Mouse (Mus musculus): Measurements from ENCODE around the gene Rrnad1.

Gene Rrnad1

GRCm38 (mm10) chr3:87930078-87930795, at the start of gene Rrnad1, which contains the start of gene Isg20l2:
Rrnad1 (minus strand) TSS chr3:87930717.
Isg20l2 (plus strand) TSS chr3:87930314.
- peak; percentile 95 for DNase-seq (ENCODE audit: low spot score in 2 of 2)

- no peak for DNase-seq (ENCODE audit: low spot score in 2 of 2)
Measured at GRCm38 (mm10) chr3:87980085-87980484, 49.6 kb upstream of the Rrnad1 start.

DNA sequence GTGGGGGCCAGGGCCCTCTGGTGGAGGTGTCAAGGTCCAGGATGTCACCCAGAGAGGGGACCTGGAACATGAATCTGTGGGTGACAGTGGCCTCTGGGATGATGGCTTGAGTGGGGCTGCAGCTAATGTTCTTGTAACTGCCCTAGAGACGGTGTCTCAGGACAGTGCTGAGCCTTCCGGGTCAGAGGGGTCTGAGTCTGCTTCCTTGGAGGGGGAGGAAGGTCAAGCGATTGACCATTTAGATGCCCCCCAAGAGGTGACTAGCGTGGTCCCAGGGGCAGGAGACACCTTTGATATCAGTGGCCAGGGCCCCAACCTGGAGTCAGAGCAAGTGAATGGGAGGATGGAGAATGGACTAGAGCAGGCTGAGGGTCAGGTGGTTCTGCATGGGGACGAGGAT, 49.0 kb upstream of the Rrnad1 start:
- no peak for DNase-seq (ENCODE audit: low spot score in 2 of 2)

DNA sequence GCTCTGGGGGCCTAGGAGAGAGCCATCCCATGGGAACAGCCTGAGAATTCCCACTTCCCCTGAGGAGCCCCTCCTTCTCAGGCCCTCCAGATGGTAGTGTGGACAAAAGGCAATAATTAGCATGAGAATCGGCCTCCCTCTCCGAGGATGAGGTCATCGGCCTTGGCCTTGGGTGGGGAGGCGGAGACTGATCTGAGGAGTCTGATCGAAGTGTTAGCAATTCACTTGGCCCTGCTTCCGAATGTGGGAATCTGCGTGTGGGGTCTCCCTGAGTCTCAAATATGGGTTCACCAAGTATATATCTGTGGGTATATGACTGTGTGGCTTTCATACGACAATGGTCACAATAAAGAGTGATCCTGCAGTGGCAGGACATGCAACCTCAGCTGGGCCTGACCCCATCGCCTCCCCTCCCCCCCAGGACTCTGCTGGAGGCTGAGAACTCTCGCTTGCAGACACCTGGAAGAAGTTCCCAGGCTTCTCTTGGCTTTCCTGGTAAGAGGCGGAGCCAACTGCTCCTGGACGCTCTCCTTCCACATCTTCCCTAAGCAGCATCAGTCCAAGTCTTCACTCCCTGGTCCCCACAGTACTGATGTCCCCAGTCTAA, 44.0 kb upstream of the Rrnad1 start:
- no peak for DNase-seq (ENCODE audit: low spot score in 2 of 2)

- no peak for DNase-seq (ENCODE audit: low spot score in 2 of 2)
Measured at GRCm38 (mm10) chr3:87973593-87974380, 43.3 kb upstream of the Rrnad1 start.

DNA sequence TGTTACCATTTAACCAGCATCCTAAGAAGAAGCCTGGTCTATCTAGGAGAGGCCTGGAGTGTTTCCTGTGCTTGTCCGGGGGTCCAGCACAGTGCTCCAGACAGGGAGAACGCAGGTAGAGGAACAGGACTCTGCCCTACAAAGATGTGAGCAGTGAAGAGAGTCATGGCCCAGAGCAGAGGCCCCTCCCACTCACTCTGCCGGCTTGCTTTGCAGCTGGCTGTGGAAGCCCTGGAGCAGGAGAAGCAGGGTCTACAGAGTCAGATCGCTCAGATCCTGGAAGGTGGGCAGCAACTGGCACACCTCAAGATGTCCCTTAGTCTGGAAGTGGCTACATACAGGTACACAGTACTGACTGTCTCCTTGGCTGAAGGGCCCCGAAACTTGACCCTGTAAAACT, 42.3 kb upstream of the Rrnad1 start:
- DNase-seq (ENCODE audit: low spot score in 2 of 2): no peak

DNA sequence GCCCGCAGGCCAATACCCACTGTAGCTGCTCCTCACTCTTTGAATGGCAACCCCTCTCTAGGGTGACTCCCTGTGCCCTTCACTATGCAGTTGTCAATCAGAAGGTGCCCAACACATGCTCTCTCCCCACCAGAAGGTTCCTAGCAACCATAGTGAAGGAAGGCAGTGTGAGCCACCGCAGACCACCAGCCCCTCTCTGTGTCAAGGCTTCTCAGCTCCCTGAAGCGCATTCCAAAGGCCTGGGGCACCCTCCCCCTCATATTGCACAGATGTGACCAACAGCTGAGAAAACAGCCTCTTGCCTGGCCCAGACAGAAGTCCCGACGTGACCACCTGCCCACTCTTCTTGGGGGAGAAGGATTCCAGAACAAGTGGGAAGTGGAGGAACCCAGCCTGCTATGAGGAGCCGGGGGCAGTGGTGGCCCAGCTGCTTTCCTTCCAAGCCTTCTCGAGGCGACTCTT, 41.7 kb upstream of the Rrnad1 start:
- no peak for DNase-seq (ENCODE audit: low spot score in 2 of 2)

- no peak for DNase-seq (ENCODE audit: low spot score in 2 of 2)
Measured at GRCm38 (mm10) chr3:87971489-87972202, 41.1 kb upstream of the Rrnad1 start.

DNA sequence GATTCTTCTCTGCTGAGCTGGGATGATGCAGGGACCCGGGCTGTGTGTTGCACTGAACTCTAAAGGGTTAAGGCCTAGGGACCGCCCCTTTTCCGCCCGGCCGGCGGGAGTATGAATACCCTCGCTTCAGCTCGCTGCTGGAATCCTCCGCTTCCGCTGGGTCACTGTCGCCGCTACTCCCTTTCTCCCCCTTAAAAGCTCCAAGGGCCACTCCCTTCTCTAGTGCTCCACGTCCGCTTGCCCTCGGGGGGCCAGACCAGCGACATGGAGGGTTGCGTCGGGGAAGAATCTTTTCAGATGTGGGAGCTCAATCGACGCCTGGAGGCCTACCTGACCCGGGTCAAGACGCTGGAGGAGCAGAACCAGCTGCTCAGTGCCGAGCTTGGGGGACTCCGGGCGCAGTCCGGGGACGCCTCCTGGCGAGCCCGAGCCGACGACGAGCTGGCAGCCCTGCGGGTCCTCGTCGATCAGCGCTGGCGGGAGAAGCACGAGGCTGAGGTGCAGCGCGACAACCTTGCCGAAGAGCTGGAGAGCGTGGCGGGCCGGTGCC, 40.5 kb upstream of the Rrnad1 start, which contains the start of gene Nes:
Gene Nes, plus strand, starts transcription at position 140 of the 550 bp plus-strand sequence.
- no peak for DNase-seq (ENCODE audit: low spot score in 2 of 2)

- peak in 1 of 2 experiments; percentile 59 for DNase-seq (ENCODE audit: low spot score in 2 of 2)
Measured at GRCm38 (mm10) chr3:87970184-87970938, 39.8 kb upstream of the Rrnad1 start.

DNA sequence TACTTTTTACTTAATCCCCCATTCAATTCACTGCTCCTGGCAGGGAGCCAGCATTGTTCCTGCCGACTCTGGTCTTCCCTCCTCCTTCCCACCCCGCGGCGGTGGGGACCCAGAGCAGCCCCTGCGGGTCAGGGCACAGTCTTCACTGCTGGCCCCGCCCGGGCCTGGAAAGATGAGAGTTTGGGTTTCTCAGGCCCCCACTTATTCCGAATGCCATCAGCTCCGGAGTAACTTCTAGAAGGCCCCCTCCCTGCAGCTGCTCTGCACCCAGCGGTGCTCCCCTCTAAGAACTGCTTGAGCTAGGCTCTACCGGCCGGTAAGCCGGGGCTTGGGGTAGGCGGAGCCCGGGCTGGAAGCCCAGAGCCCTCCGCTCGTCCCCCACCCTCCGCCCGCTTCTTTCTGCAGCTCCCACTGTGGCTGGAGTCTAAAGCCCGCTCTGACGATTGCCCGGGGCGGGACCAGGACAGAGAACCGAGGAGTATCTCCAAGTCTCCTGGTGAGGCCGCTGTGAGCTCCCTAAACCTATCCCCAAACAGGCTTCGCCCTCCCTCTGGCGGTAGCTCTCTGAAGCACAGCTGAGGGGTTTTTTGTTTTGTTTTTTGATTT, 30.2 kb upstream of the Rrnad1 start:
- peak; percentile 75 to 77 for DNase-seq (ENCODE audit: low spot score in 2 of 2)

DNA sequence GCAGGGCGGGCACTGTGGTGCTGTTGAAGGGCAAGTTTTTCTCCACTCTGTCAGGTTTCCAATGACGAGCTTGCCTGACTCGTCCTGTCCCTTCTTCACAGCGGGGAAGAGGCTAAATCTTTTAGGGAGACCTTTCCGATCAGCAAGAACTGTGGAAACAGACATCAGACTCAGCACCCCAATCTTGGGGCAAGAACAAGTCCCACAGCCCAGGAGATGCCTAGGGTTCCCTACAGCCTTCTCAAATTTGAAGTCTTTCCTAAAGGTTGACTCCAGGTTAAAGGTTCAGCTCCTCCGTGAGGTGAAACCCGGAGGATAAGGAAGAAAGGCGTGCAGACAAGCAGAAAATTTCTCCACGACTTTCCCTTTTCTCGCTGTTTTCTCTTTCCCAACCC, 29.7 kb upstream of the Rrnad1 start:
- no peak for DNase-seq (ENCODE audit: low spot score in 2 of 2)

- no peak for DNase-seq (ENCODE audit: low spot score in 2 of 2)
Measured at GRCm38 (mm10) chr3:87959371-87959770, 28.9 kb upstream of the Rrnad1 start.

- no peak for DNase-seq (ENCODE audit: low spot score in 2 of 2)
Measured at GRCm38 (mm10) chr3:87958967-87959366, 28.4 kb upstream of the Rrnad1 start.

DNA sequence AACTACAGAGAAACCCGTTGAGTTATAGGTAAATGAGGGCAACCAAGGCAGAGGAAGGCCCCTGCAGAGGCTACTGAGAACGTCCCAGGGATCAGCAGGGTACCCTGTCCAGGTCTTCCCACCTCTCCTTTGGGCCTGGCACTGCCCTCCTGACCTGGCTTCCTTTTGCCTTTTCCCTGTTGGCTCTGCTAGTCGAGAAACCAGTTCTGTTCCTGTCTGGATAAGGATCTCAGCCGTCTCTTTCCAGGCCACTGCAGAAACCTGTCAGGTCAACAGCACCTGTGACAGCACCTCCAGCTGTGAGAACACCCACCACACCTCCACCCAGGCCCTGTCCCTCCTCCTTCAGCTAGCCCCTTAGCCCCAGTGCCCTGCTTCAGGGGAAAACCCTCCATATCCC, 28.0 kb upstream of the Rrnad1 start:
- no peak for DNase-seq (ENCODE audit: low spot score in 2 of 2)

GRCm38 (mm10) chr3:87958056-87958455, 27.5 kb upstream of the Rrnad1 start:
- no peak for DNase-seq (ENCODE audit: low spot score in 2 of 2)

- no peak for DNase-seq (ENCODE audit: low spot score in 2 of 2)
Measured at GRCm38 (mm10) chr3:87952440-87952839, 21.9 kb upstream of the Rrnad1 start.

GRCm38 (mm10) chr3:87951946-87952345, 21.4 kb upstream of the Rrnad1 start:
- no peak for DNase-seq (ENCODE audit: low spot score in 2 of 2)

GRCm38 (mm10) chr3:87949955-87950515, 19.5 kb upstream of the Rrnad1 start:
- no peak for DNase-seq (ENCODE audit: low spot score in 2 of 2)

All from frontal cortex, postnatal 14 days (tissue).